Mouse (Mus musculus): ENCODE data around the gene Mmp25. TPM values are rescaled to one million over a fixed set of nuclear protein-coding genes. Genes with fewer than 3 reads are reported as not detected.
"Not testable (repeated sequence)": the region's sequence is repeated elsewhere in the genome, so short reads cannot be mapped to it uniquely, and the experiment has no call there.

Mmp25 gene
- total RNA-seq, 2 experiments from 2014 or later = 0.10 to 0.30 TPM

- no peak for DNase-seq
Observed at GRCm38 (mm10) chr17:23600641-23601622, 44.1 kb downstream of the Mmp25 start, which contains the start of gene Zscan10. Zscan10 (plus strand) TSS chr17:23600856.

GRCm38 (mm10) chr17:23599605-23600063, 45.4 kb downstream of the Mmp25 start:
- DNase-seq = no peak

GRCm38 (mm10) chr17:23598582-23599552, 46.2 kb downstream of the Mmp25 start, which contains the start of gene Zfp13:
Zfp13 (minus strand) TSS chr17:23599487.
- peak; percentile 76 to 79 for DNase-seq

- DNase-seq = not testable (repeated sequence)
Observed at GRCm38 (mm10) chr17:23595139-23595538, 49.9 kb downstream of the Mmp25 start.

GRCm38 (mm10) chr17:23592926-23593300, 52.2 kb downstream of the Mmp25 start:
- DNase-seq = no peak

GRCm38 (mm10) chr17:23592208-23592925, 52.7 kb downstream of the Mmp25 start:
- DNase-seq = peak; percentile 91

GRCm38 (mm10) chr17:23587253-23587652, 57.8 kb downstream of the Mmp25 start:
- no peak for DNase-seq

GRCm38 (mm10) chr17:23585721-23586491, 59.2 kb downstream of the Mmp25 start:
- peak; percentile 58 to 74 for DNase-seq

- no peak for DNase-seq
Observed at GRCm38 (mm10) chr17:23584786-23585185, 60.3 kb downstream of the Mmp25 start.

Other genes starting within 250 kb of the Mmp25 start
- gene Vmn2r117, start 165.6 kb downstream of the Mmp25 start, total RNA-seq (2021) = not detected
- gene Zfp213, start 81.0 kb downstream of the Mmp25 start, total RNA-seq (2021) = 1 to 10 TPM; 5.6 to 7.4 TPM
- gene Zfp13, start 45.8 kb downstream of the Mmp25 start, total RNA-seq (2021) = 10 to 100 TPM; 25.0 to 32.3 TPM
- gene Zscan10, start 44.4 kb downstream of the Mmp25 start, total RNA-seq (2021) = not detected
- gene Bicdl2, start 15.2 kb upstream of the Mmp25 start, total RNA-seq (2021) = not detected
- gene Hcfc1r1, start 28.3 kb upstream of the Mmp25 start, total RNA-seq (2021) = 100 to 1,000 TPM; 122 to 124 TPM
- 1 to 10 TPM; 7.2 to 9.7 TPM for gene Thoc6, start 28.6 kb upstream of the Mmp25 start, total RNA-seq (2021)
- gene Tnfrsf12a, start 32.2 kb upstream of the Mmp25 start, total RNA-seq (2021) = 1 to 10 TPM; 4.8 to 6.3 TPM
- gene Cldn6, start 34.0 kb upstream of the Mmp25 start, total RNA-seq (2021) = not detected
- gene Cldn9, start 38.7 kb upstream of the Mmp25 start, total RNA-seq (2021) = under 1 TPM; 0.22 to 0.35 TPM
- not detected for gene 1520401A03Rik, start 77.5 kb upstream of the Mmp25 start, total RNA-seq (2021)
- gene Pkmyt1, start 81.1 kb upstream of the Mmp25 start, total RNA-seq (2021) = 1 to 10 TPM; 1.7 to 3.0 TPM
- 10 to 100 TPM; 50.8 to 55.4 TPM for gene Paqr4, start 95.6 kb upstream of the Mmp25 start, total RNA-seq (2021)
- under 1 TPM; 0.35 to 0.42 TPM for gene Kremen2, start 100.6 kb upstream of the Mmp25 start, total RNA-seq (2021)
- 100 to 1,000 TPM; 297 to 300 TPM for gene Flywch1, start 126.3 kb upstream of the Mmp25 start, total RNA-seq (2021)
- 10 to 100 TPM in 1 of 2 experiments, 1 to 10 TPM in 1; 9.9 to 11.7 TPM for gene Flywch2, start 140.8 kb upstream of the Mmp25 start, total RNA-seq (2021)
- gene Srrm2, start 145.3 kb upstream of the Mmp25 start, total RNA-seq (2021) = 100 to 1,000 TPM; 563 to 606 TPM
- 100 to 1,000 TPM; 356 to 383 TPM for gene Elob, start 183.9 kb upstream of the Mmp25 start, total RNA-seq (2021)
- gene Prss33, start 190.8 kb upstream of the Mmp25 start, total RNA-seq (2021) = not detected
- not detected for gene Prss32, start 198.6 kb upstream of the Mmp25 start, total RNA-seq (2021)
- gene Prss41, start 198.9 kb upstream of the Mmp25 start, total RNA-seq (2021) = 1 to 10 TPM; 2.0 to 2.1 TPM
- not detected for gene Prss21, start 222.8 kb upstream of the Mmp25 start, total RNA-seq (2021)
- gene Dcpp1, start 235.6 kb upstream of the Mmp25 start, total RNA-seq (2021) = not detected
- gene Dcpp2, start 235.6 kb upstream of the Mmp25 start, total RNA-seq (2021) = not detected

Data from layer of hippocampus, postnatal 36 days (tissue).